Comparison of ENCODE assay signal across 14 mouse cellular contexts in genomic region chr10:68211514-68211913, GRCm38 (mm10).
DNase-seq lines count a peak whose midpoint lies in the region; ATAC-seq and TF ChIP-seq lines count a peak whose summit lies in the region.
"Had no signal": no experiment of that assay in that cellular context is flagged by ENCODE, and none has a peak within 500 bp of the region (broad histone marks: within the 10 kb centered on the region; RNA-seq: fewer than 3 reads in every experiment).

No protein-coding gene starts in this region.

- peaks cover 24% of the 10 kb centered on the region for H3K4me1 ChIP-seq in lung, embryonic 16.5 days (replicated peaks; ENCODE audit: control insufficient read depth, insufficient read depth, low read length)
- peaks cover 2% of the 10 kb centered on the region; the same call in 1 of the 2 replicates for H3K4me1 ChIP-seq in intestine, postnatal 0 days (replicated peaks; ENCODE audit: control insufficient read depth, insufficient read depth, low read length)
- peaks cover 3% of the 10 kb centered on the region; the same call in 1 of the 2 replicates for H3K4me1 ChIP-seq in stomach, embryonic 15.5 days

- peaks cover 5% of the 10 kb centered on the region for H3K36me3 ChIP-seq in lung, embryonic 16.5 days (ENCODE audit: control insufficient read depth, insufficient read depth, low read length)
- H3K36me3 ChIP-seq in intestine, postnatal 0 days (ENCODE audit: control insufficient read depth, insufficient read depth) = 0 out of 2 replicates have a peak, but pooled peaks cover 3% of the 10 kb centered on the region
- no peaks in the 10 kb centered on the region for H3K36me3 ChIP-seq in stomach, embryonic 15.5 days

- no peaks in the 10 kb centered on the region for H3K27me3 ChIP-seq in lung, embryonic 16.5 days (ENCODE audit: control insufficient read depth, insufficient read depth, low read depth, low read length)
- no peaks in the 10 kb centered on the region for H3K27me3 ChIP-seq in intestine, postnatal 0 days (replicated peaks; ENCODE audit: control insufficient read depth, insufficient read depth, low read length)
- no peaks in the 10 kb centered on the region for H3K27me3 ChIP-seq in stomach, embryonic 15.5 days (replicated peaks)
- H3K27me3 ChIP-seq: CH12.LX; forebrain, embryonic 12.5 days; heart, embryonic 12.5 days; midbrain, embryonic 13.5 days had no signal

- H3K4me3 ChIP-seq in lung, embryonic 16.5 days (ENCODE audit: low read length) = no peak overlapping the region
- H3K4me3 ChIP-seq in intestine, postnatal 0 days (ENCODE audit: low read depth, low read length) = no peak overlapping the region
- H3K4me3 ChIP-seq in stomach, embryonic 15.5 days (replicated peaks) = no peak overlapping the region
- H3K4me3 ChIP-seq: forebrain, embryonic 12.5 days; heart, embryonic 12.5 days; midbrain, embryonic 13.5 days had no signal

- no peak for TF ChIP-seq CTCF in intestine, postnatal 0 days (IDR thresholded peaks at IDR 0.05; ENCODE audit: low read depth)

- whole genome bisulfite sequencing in lung, embryonic 16.5 days = 32% methylated on average over 2 of the region's 2 CpGs
- WGBS in intestine, postnatal 0 days = 21% methylated on average over 2 of the region's 2 CpGs
- 55% methylated on average over 2 of the region's 2 CpGs for WGBS in stomach, embryonic 15.5 days

- ATAC-seq in lung, embryonic 16.5 days (ENCODE audit: low read depth) = peak; percentile 27; the same call in 1 of the 2 replicates
- no peak for ATAC-seq in intestine, postnatal 0 days
- 0 out of 2 replicates have a peak, but pooled peaks have one; percentile 14 for ATAC-seq in stomach, embryonic 15.5 days (ENCODE audit: insufficient read depth, low FRiP score, low read depth)
- ATAC-seq: midbrain, embryonic 13.5 days had no signal

- no peak overlapping the region for H3K9ac ChIP-seq in lung, embryonic 16.5 days (ENCODE audit: low read length)
- no peak overlapping the region for H3K9ac ChIP-seq in intestine, postnatal 0 days (ENCODE audit: low read depth, low read length)
- no peak overlapping the region for H3K9ac ChIP-seq in stomach, embryonic 15.5 days
- H3K9ac ChIP-seq: forebrain, embryonic 12.5 days; heart, embryonic 12.5 days; midbrain, embryonic 13.5 days had no signal

- H3K4me2 ChIP-seq in lung, embryonic 16.5 days (ENCODE audit: low read depth, low read length) = no peak overlapping the region
- H3K4me2 ChIP-seq in intestine, postnatal 0 days (replicated peaks; ENCODE audit: low read depth) = 0 out of 2 replicates have a peak overlapping the region, but pooled peaks have one; percentile 9
- H3K4me2 ChIP-seq in stomach, embryonic 15.5 days = no peak overlapping the region
- H3K4me2 ChIP-seq: forebrain, embryonic 12.5 days; midbrain, embryonic 13.5 days had no signal

- no peaks in the 10 kb centered on the region for H3K9me3 ChIP-seq in lung, embryonic 16.5 days (ENCODE audit: control insufficient read depth, low read length)
- H3K9me3 ChIP-seq in intestine, postnatal 0 days (ENCODE audit: control insufficient read depth) = no peaks in the 10 kb centered on the region
- H3K9me3 ChIP-seq in stomach, embryonic 15.5 days = no peaks in the 10 kb centered on the region
- H3K9me3 ChIP-seq: forebrain, embryonic 12.5 days had no signal

- H3K27ac ChIP-seq in lung, embryonic 16.5 days (ENCODE audit: low read length) = peak overlapping the region; percentile 61
- H3K27ac ChIP-seq in intestine, postnatal 0 days (ENCODE audit: low read depth, low read length) = no peak overlapping the region
- H3K27ac ChIP-seq in stomach, embryonic 15.5 days = peak overlapping the region; percentile 51; the same call in 1 of the 2 replicates
- H3K27ac ChIP-seq: forebrain, embryonic 12.5 days; hindbrain, postnatal 0 days; midbrain, embryonic 13.5 days had no signal

- DNase-seq in lung, postnatal 36 days = no peak
- peak; percentile 63 for DNase-seq in kidney, postnatal 14 days
- DNase-seq in cerebellum, adult 8-10 months = no peak
- DNase-seq in frontal cortex, postnatal 36 days (ENCODE audit: low spot score in 2 of 2) = no peak
- DNase-seq: lung, adult 2 months; right cerebral cortex, postnatal 14 days had no signal
